Mouse (Mus musculus) cortical plate, adult 2 months (tissue): ENCODE measurements around the gene Arfgap2. TPM values are rescaled to one million over a fixed set of nuclear protein-coding genes. Genes with fewer than 3 reads are reported as not detected.
A peak's percentile ranks its signal among the peaks of the same experiment; 100 is the strongest.

ENCODE experiments used
- H3K27ac ChIP-seq: fragments of 200-500 bp; 2 replicates; pipeline ENCODE4 v1.5.1; 2012; ENCODE audit warnings: low read length, control low read depth, inconsistent platforms; ENCODE audit not compliant: insufficient read depth
- H3K4me1 ChIP-seq: fragments of 200-500 bp; 2 replicates; pipeline ENCODE4 v1.6.1; 2011; ENCODE audit warnings: low read length; ENCODE audit not compliant: control insufficient read depth, insufficient read depth
- H3K4me3 ChIP-seq: fragments of 200-500 bp; 2 replicates; pipeline ENCODE4 v1.5.1; 2011; ENCODE audit warnings: mild to moderate bottlenecking, low read length, control low read depth; ENCODE audit not compliant: insufficient read depth
- CTCF ChIP-seq: fragments of 200-500 bp; IDR thresholded peaks from 2 replicates; pipeline ENCODE4 v1.5.1; 2011; ENCODE audit warnings: mild to moderate bottlenecking, control low read depth, low read length; ENCODE audit not compliant: insufficient read depth; ENCODE audit errors: extremely low read depth
- POLR2A ChIP-seq: fragments of 200-500 bp; IDR thresholded peaks from 2 replicates; pipeline ENCODE4 v1.6.1; 2011; ENCODE audit warnings: mild to moderate bottlenecking, low read length, control low read depth; ENCODE audit not compliant: insufficient read depth; ENCODE audit errors: extremely low read depth
- polyA plus RNA-seq: library from polyadenylated mRNA; depleted of rRNA; stranded (reverse); fragments of >200 nt; gene quantifications from 2 replicates; pipeline ENCODE4 v1.2.3, GENCODE M21; 2012

The Arfgap2 gene
- polyA plus RNA-seq, 1 experiment, result 32.7 TPM

DNA sequence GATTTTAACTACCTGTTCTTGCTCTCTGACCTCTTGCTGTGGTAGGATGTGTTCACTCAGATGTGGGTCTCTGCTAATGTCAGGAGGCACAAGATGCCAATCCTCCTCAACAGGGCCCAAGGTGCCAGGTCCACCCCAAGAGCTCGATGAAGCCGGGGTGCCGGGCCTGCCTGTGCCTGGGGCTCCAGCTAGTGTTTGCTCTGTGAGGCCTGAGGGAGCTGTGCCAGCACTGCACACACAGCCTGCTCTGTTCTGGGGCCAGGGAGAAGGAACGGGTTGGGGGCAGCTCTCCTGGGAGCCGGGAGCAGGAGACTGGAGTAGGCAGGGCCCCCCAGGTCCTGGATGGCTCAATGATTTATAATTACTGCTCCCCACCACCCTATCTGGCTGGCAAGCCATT is 6.7 kb upstream of the Arfgap2 start:
- Histone ChIP-seq H3K27ac (peak overlapping the region; percentile 86), H3K4me3 (peak overlapping the region; percentile 79), H3K4me1 (no peaks in the 10 kb centered on the region)
- TF ChIP-seq POLR2A (no peak), CTCF (no peak)

DNA sequence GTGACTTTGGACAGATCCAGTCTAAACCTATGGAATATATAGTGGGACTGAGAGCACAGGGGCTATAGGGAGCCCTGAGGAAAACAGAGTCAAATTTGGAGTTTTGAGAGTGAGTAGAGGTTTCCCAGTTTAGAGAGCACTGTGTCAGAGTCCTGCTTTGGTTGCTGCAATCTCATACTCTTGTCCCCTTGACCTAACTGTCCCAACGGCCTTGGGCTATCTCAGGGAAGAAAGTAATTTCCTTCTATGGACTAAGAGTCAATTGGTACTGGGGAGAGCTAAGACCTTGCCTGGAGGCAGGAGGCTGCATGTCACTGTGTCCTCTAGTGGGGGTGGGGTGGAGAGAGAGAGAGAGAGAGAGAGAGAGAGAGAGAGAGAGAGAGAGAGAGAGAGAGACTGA is 5.9 kb upstream of the Arfgap2 start:
- TF ChIP-seq CTCF, result no peak
- no peak for TF ChIP-seq POLR2A
- peak overlapping the region; percentile 79; the same call in 1 of the 2 replicates for H3K4me3 ChIP-seq
- H3K27ac ChIP-seq, result no peak overlapping the region
- no peaks in the 10 kb centered on the region for H3K4me1 ChIP-seq

DNA sequence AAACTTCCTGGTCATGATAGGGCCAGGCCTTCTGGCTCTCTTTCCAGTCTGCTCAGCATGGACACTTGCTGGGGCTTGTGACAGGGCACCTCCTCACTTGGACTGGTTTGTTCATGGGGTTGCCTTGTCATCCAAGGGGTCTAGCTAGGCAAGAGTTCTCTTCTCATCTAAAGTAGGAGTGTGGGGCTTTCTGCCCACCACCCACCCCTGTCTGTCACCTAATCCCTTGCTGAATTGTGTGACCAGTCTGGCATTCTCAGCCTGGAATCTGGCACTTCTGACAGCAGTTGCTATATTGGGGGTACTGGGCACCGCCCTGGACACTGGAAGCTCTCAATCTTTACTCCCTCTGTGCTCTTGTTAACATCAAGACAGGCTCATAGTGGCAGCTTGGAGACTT is 5.3 kb upstream of the Arfgap2 start:
- H3K4me3 ChIP-seq, result no peak overlapping the region
- TF ChIP-seq POLR2A (no peak), CTCF (no peak)
- H3K4me1 ChIP-seq, result no peaks in the 10 kb centered on the region
- no peak overlapping the region for H3K27ac ChIP-seq

DNA sequence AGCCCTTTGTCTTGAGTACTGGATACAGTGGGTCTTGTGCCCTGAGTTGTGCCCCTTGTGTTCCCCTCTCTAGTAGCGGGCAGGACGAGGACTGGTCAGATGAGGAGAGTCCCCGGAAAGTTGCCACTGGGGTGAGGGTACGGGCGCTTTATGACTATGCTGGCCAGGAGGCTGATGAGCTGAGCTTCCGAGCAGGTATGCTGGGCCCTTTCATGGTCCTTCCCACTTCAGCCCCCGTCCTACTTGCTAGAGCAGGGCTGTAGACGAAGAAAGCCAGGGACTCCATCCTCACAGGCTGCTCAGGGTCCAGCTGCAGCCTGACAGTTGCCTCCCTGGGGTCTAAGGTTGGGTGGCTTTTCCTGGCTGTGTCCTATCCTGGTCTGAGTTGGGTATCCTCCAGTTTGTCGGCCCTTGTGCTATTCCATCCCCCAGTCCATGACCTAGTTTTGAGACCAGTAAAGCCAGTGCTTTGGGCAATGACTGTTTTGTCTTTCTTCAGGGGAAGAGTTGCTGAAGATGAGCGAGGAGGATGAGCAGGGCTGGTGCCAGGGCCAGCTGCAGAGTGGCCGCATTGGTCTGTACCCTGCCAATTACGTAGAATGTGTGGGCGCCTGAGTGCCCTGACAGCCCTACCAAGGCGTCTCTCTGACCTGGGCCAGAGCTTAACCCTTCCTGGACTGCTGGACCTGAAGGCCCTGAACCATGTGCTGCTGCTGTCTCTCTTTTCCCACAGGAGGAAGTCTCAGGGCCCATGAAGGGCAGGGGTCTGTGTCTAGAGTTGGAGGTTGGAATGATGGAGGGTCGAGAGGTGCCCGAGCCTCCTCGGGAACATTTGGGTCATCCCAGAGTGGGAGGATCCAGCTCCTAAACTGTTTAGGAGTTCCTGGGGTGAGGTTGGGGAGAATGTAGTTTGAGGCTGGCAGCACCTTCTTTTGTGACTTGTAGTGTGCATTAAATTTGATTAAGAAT is 798 bp upstream of the Arfgap2 start:
- no peaks in the 10 kb centered on the region; the same call in 1 of the 2 replicates for H3K4me1 ChIP-seq
- H3K4me3 ChIP-seq, result peak overlapping the region; percentile 97; the same call in 1 of the 2 replicates
- H3K27ac ChIP-seq, result peak overlapping the region; percentile 88; the same call in 1 of the 2 replicates
- TF ChIP-seq CTCF, result no peak
- no peak for TF ChIP-seq POLR2A

DNA sequence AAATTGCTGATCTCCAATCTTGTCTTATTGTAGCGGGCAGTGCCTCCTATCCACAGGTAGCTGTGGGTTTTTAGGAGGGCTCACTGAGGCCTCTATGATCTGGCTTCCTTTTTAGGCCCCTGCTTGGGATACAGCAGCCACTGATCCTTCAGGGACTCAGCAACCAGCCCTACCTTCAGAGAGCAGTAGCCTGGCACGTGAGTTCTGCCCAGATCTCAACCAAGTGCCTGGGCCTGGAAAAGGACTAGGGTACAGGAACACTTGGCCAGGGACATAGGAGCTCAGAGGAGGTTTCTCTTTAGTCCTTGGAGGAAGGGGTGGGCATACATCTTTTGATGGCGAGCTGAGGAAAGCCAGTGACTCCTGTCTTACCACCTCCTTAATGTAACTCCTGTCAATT is 3.3 kb downstream of the Arfgap2 start:
- Histone ChIP-seq H3K27ac (no peak overlapping the region), H3K4me3 (no peak overlapping the region), H3K4me1 (no peaks in the 10 kb centered on the region; the same call in 1 of the 2 replicates)
- TF ChIP-seq CTCF, result no peak
- TF ChIP-seq POLR2A, result no peak

DNA sequence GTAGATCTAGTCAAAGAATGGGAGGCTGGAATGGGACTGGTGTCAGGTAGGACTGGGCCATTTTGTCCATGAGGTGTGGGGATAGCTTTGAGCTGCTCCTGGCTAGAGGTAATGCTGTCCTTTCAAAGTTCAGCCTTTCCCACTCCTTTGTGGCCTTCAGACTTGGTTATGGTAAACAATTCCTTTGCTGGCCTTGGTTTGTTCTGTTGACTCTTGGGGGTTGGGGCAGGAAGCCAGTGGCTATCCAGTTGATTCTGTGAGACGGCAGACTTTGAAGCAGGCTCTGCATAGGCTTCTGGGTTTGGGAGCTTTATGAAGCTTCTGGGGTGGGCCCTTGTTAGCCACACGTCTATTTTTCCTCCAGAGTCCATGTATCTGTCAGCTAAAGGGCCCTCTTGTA is 3.9 kb downstream of the Arfgap2 start:
- Histone ChIP-seq H3K4me1 (no peaks in the 10 kb centered on the region; the same call in 1 of the 2 replicates), H3K4me3 (no peak overlapping the region), H3K27ac (no peak overlapping the region)
- TF ChIP-seq POLR2A (no peak), CTCF (no peak)

DNA sequence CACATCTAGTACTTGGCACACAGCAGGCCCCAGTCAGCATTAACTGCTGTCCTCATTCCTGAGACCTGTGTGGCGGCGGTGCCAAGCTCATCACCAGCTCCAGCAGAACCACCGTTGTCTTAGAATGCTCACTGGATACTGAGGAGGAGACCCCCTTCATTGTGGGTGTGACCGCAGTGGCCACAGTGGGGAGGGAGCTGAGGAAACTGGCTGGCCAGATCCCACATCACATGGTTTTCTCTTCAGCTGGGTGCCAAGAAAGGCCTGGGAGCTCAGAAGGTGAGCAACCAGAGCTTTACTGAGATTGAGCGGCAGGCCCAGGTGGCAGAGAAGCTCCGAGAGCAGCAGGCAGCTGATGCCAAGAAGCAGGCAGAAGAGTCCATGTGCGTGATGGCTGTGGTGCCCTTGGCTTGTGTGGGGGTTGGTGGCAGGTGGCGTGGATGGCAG is 4.9 kb downstream of the Arfgap2 start:
- no peak for TF ChIP-seq CTCF
- TF ChIP-seq POLR2A, result no peak
- H3K4me1 ChIP-seq, result no peaks in the 10 kb centered on the region; the same call in 1 of the 2 replicates

DNA sequence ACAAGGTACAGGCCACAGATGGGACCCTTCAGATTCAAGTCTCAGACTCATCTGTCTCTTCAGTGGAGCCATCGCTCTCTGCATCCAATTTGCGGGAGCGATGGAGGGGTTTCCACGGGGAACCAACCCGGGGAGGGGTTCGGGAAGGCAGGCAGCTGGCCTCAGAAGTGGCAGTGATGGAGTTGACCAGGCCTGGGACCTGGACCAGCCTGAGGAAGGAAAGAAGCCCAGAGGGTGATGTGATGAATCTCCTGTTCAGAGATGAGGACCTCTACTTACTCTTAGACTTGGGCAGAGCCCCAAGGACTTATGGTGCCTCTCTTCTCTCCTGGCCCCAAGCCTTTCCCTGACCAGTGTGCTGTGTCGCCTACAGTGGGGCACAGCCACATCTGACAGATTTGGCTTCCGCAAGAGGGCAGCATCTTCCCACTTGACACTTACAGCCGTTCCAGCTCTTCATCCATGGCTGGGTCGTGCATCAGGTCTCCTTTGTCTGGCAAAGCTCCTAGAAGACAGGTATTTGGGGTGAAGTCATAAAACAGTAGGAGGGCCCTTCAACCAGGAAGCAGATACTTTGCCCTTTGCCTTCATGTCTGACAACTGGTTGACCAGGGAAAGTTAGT is 14.1 kb downstream of the Arfgap2 start:
- H3K4me1 ChIP-seq, result no peaks in the 10 kb centered on the region
- H3K4me3 ChIP-seq, result no peak overlapping the region
- no peak; the same call in 1 of the 2 replicates for TF ChIP-seq POLR2A
- peak; percentile 68 for TF ChIP-seq CTCF
- H3K27ac ChIP-seq, result no peak overlapping the region

More for the DNA sequence above, 4.9 kb downstream of the Arfgap2 start:
- Histone ChIP-seq H3K4me3 (no peak overlapping the region), H3K27ac (no peak overlapping the region)

DNA sequence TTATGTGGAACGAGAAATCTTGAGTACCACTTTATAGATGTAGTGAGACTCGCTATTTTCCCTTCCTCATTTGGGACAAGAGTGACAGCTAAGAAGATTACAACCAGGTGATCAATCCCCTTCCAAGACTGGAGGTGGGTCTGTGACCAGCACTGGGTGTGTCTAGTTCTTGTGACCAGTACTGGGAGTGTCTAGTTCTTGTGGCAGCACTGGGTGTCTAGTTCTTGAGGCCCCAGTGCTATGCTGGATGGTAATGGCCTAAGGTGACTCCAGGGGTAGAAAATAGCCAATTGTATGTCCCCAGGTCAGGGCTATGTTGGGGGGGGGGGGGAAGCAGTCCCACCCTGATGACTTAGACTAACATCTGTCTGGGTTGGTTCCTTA is 14.6 kb downstream of the Arfgap2 start:
- no peak overlapping the region for H3K4me3 ChIP-seq

More for the DNA sequence above, 14.6 kb downstream of the Arfgap2 start:
- Histone ChIP-seq H3K4me1 (no peaks in the 10 kb centered on the region), H3K27ac (no peak overlapping the region)
- no peak for TF ChIP-seq POLR2A
- TF ChIP-seq CTCF, result no peak
